Mouse (Mus musculus): Measurements from ENCODE around the gene Map4k5. TPM values are rescaled to one million over a fixed set of nuclear protein-coding genes. Genes with fewer than 3 reads are reported as not detected.

Map4k5 gene
- polyA plus RNA-seq, 1 experiment from 2014 or later, result 33.4 TPM

DNA sequence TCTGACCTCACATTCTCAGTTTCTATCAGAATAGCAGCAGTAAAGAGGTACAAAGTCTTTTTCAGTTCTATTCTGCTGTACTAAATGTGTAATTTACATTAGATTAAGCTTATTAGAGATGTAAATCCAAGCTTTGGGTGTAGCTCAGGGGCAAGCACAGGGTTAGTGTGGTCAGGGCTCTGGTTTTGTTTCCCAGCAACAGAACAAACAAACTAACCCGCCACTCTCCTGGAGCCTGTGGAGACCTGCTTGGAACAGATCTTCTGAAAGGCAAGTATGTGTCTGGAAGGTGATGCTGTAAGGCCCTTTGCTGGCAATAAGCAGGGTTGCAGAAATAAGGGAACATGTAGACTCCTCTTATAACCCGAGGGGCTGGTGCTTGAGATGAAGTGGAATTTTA, 64.8 kb downstream of the Map4k5 start:
- no peak overlapping the region for H3K9ac ChIP-seq (replicated peaks)
- H3K36me3 ChIP-seq, result peaks cover 28% of the 10 kb centered on the region

DNA sequence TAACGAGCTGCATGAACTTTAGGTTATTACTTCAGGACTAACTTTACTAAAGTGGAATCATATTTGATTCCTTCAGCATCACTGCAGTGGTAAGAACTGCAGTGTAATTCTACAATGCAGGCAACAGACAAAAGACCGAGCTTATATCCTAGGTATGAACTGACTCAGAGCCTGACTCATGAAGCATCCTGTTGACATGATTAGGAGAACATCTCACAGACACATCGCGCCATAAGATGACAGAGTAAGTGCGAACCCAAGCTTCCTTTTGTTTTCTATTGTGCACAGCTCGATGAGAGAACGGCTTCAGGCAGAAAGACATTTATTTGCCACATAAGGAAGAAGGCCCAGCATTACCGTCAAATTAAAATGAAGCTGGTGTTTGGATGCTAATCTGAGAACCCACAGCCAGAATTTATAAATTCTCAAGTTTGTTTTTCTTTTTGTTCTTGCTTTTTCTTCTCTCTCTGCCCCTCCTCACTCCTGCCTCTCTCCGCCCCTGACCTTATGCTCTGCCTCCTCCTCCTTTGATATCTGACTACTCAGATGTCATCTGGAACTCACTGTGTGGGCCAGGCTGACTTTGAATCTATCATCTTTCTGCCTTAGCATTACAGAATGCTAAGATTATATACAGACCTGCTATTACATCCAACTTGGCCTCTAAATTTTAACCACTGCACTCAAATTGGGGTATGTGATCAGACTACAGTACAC, 68.0 kb downstream of the Map4k5 start:
- Histone ChIP-seq H3K4me1 (0 out of 2 replicates have a peak, but pooled peaks cover 9% of the 10 kb centered on the region), H3K36me3 (peaks cover 53% of the 10 kb centered on the region), H3K4me3 (no peak overlapping the region), H3K27me3 (no peaks in the 10 kb centered on the region), H3K4me2 (replicated peaks) (no peak overlapping the region), H3K9ac (replicated peaks) (no peak overlapping the region), H3K9me3 (no peaks in the 10 kb centered on the region), H3K27ac (replicated peaks) (no peak overlapping the region)
- no peak for ATAC-seq (ENCODE audit: low FRiP score, low read depth)
- 80% methylated on average over 9 of the region's 9 CpGs for WGBS

More for the DNA sequence above, 64.8 kb downstream of the Map4k5 start:
- no peak; the same call in 1 of the 2 replicates for ATAC-seq (ENCODE audit: low FRiP score, low read depth)
- Histone ChIP-seq H3K4me1 (0 out of 2 replicates have a peak, but pooled peaks cover 9% of the 10 kb centered on the region), H3K27me3 (no peaks in the 10 kb centered on the region), H3K4me3 (no peak overlapping the region), H3K9me3 (no peaks in the 10 kb centered on the region), H3K4me2 (replicated peaks) (no peak overlapping the region), H3K27ac (replicated peaks) (no peak overlapping the region; the same call in 1 of the 2 replicates)
- WGBS, result 47% methylated on average over 2 of the region's 2 CpGs

DNA sequence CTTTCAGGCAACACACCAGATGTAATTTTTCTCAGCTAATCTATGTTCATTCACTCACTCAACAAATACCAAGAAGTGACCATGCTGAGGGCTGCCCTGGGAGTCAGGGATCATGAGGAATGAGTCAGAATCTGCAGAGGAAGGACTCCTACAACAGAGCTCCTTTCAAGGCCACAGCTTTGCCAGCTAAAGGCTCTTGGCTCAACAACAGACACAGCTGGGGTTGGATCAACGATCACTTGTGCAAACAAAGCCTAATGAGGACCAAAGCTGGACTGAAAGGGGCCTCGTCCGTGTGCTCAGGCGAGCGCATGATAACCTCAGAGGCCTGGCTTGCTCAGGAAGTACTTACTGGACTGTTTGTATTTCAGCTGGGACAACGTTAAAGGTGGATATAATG, 78.7 kb downstream of the Map4k5 start:
- Histone ChIP-seq H3K4me3 (no peak overlapping the region), H3K27me3 (no peaks in the 10 kb centered on the region), H3K27ac (replicated peaks) (0 out of 2 replicates have a peak overlapping the region, but pooled peaks have one; percentile 32), H3K36me3 (peaks cover 50% of the 10 kb centered on the region), H3K9ac (replicated peaks) (no peak overlapping the region), H3K9me3 (no peaks in the 10 kb centered on the region), H3K4me1 (peaks cover 15% of the 10 kb centered on the region), H3K4me2 (replicated peaks) (no peak overlapping the region)
- 17% methylated on average over 6 of the region's 6 CpGs for WGBS
- ATAC-seq (ENCODE audit: low FRiP score, low read depth), result no peak

DNA sequence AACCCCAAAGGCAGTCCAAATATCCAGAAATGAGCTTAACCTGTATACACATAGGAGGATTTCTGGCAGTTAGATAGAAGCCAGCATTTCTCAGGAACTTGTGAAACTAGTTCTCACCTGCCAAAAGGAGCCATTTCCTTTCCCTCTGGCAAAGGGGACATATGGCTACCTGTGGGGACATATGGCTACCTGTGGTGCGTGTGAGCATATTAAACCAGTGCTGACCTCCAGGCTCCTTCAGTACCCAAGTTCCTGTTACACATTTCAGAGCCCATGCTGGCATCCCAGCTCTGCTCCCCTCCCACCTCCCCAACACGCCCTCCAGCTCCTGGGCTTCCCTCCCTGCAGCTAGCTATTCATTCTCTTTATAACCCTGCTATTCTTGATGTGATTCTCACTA, 79.4 kb downstream of the Map4k5 start:
- 0 out of 2 replicates have a peak overlapping the region, but pooled peaks have one; percentile 21 for H3K27ac ChIP-seq (replicated peaks)
- H3K4me1 ChIP-seq, result peaks cover 15% of the 10 kb centered on the region
- H3K27me3 ChIP-seq, result no peaks in the 10 kb centered on the region
- H3K4me2 ChIP-seq (replicated peaks), result no peak overlapping the region
- no peak overlapping the region for H3K9ac ChIP-seq (replicated peaks)
- H3K36me3 ChIP-seq, result peaks cover 47% of the 10 kb centered on the region
- ATAC-seq (ENCODE audit: low FRiP score, low read depth), result no peak
- H3K4me3 ChIP-seq, result no peak overlapping the region
- no peaks in the 10 kb centered on the region for H3K9me3 ChIP-seq
- WGBS, result 43% methylated on average over 2 of the region's 2 CpGs

DNA sequence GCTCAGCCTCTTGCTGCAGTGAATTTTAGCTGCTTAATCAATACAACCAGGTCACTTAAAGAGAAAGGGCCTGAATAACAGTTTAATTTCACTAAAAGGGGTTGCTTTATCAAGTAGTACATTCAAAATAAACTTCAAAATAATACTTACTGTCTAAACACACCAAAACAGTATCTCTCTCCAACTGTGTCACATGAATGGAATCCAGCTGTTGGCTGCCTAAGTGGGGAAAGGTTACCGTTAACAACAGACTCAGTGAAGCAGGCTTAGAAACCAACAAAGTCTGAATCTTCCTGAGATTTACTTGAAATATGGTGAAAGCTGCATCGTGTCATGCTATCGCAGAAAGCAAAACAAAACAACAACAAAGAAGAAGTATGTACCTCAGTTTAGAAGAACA, 80.0 kb downstream of the Map4k5 start:
- Histone ChIP-seq H3K27ac (replicated peaks) (no peak overlapping the region), H3K4me3 (no peak overlapping the region), H3K4me1 (peaks cover 15% of the 10 kb centered on the region), H3K9ac (replicated peaks) (no peak overlapping the region), H3K4me2 (replicated peaks) (no peak overlapping the region), H3K27me3 (no peaks in the 10 kb centered on the region), H3K9me3 (no peaks in the 10 kb centered on the region), H3K36me3 (peaks cover 44% of the 10 kb centered on the region)
- 70% methylated on average over 3 of the region's 3 CpGs for WGBS
- no peak for ATAC-seq (ENCODE audit: low FRiP score, low read depth)

DNA sequence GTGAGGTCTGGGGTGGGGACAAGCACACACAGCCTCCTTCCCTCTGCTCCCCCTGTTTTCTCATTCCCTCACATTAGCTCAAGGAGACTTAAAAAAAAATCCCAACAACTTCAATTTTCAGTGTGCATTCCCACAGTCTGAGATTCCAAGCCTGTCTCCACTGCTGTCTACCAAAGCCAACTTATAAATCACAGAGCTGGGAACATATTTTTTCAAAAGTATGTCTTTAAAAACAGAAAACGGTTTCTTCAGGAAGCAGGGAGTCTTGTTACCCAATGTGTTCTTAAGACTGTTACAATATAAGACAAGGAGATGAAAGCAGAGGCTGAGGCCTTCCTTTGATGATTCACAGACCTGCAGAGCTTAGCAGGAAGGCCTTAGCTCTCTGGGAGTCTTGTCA, 81.0 kb downstream of the Map4k5 start:
- Histone ChIP-seq H3K27me3 (no peaks in the 10 kb centered on the region), H3K4me3 (no peak overlapping the region), H3K4me2 (replicated peaks) (no peak overlapping the region), H3K27ac (replicated peaks) (no peak overlapping the region), H3K36me3 (peaks cover 41% of the 10 kb centered on the region), H3K9me3 (no peaks in the 10 kb centered on the region), H3K9ac (replicated peaks) (no peak overlapping the region), H3K4me1 (peaks cover 15% of the 10 kb centered on the region)
- WGBS, result 54% methylated on average over 1 of the region's 1 CpGs
- ATAC-seq (ENCODE audit: low FRiP score, low read depth), result no peak

DNA sequence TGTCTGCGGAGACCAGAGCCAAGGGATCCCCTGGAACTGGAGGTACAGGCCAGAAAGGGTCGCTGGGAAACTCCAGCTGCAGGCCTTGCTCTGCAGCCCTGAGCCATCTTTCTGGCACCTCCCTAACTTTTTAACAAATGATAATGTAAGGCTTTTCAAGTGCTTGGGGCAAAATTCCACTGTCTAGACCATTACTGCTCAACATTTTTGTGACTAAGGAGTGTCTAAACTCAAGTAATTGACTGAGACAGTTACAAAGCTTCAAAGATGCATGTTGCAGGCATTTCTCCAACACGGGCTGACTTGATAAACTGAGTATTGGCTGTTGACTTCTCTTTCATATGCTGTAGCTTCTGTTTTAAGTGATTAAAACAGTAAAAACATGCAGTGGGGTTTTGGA, 83.6 kb downstream of the Map4k5 start:
- WGBS, result 90% methylated on average over 3 of the region's 3 CpGs
- H3K4me3 ChIP-seq, result no peak overlapping the region

DNA sequence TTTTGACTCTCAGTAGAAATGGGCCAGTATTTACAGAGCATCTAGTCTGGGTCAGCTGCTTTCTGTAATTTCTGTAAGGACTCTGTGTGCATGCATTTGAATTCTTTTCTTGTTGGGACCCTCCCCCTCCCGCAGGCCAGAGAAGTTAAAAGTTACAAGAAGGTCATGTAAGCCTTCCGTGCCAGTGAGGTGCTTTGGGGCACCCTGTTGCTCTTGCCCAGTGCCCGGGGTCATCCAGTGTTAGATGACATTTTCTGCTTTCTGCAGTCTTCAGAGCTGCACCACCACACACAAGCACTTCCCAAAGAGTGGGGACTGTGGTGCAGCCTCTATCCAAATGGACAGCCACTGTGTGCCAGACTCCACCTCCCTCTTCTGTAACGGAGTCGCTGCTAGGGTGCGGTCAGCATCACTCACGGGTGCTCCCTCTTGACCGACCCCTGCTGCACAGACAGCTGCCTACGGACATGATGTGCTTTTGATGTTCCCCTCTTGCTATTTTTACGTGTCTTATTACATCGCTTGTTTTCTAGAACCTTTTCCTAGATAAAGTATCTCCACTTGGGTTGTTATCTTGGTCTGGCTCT, 85.5 kb downstream of the Map4k5 start:
- peaks cover 29% of the 10 kb centered on the region; the same call in 1 of the 2 replicates for H3K36me3 ChIP-seq
- H3K4me3 ChIP-seq, result no peak overlapping the region
- H3K4me1 ChIP-seq, result no peaks in the 10 kb centered on the region
- no peaks in the 10 kb centered on the region for H3K27me3 ChIP-seq
- H3K9ac ChIP-seq (replicated peaks), result no peak overlapping the region
- ATAC-seq (ENCODE audit: low FRiP score, low read depth), result no peak
- no peak overlapping the region for H3K27ac ChIP-seq (replicated peaks)
- no peaks in the 10 kb centered on the region for H3K9me3 ChIP-seq
- 85% methylated on average over 11 of the region's 11 CpGs for WGBS
- H3K4me2 ChIP-seq (replicated peaks), result no peak overlapping the region

More for the DNA sequence above, 83.6 kb downstream of the Map4k5 start:
- peaks cover 9% of the 10 kb centered on the region for H3K4me1 ChIP-seq
- no peak for ATAC-seq (ENCODE audit: low FRiP score, low read depth)
- no peak overlapping the region for H3K4me2 ChIP-seq (replicated peaks)
- H3K27ac ChIP-seq (replicated peaks), result no peak overlapping the region
- no peaks in the 10 kb centered on the region for H3K9me3 ChIP-seq
- peaks cover 25% of the 10 kb centered on the region; the same call in 1 of the 2 replicates for H3K36me3 ChIP-seq
- H3K9ac ChIP-seq (replicated peaks), result no peak overlapping the region
- H3K27me3 ChIP-seq, result no peaks in the 10 kb centered on the region

DNA sequence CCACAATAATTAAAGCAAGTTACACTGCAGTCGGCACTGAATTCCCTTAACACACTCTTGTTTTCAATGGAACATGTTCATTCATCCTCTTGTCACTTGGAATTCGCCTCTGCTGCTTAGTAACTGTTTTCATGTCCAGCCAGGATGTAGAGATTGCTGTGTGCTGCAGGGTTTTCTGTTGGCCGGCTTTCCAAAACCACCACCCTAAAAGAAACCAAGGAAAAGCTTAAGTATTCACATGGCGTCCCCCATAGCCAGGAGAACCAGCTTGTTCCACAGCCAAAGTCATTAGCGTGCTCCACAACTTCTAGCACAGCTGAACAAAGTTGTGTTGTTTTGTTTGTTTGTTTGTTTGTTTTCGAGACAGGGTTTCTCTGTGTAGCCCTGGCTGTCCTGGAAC, 87.9 kb downstream of the Map4k5 start:
- no peak overlapping the region for H3K27ac ChIP-seq (replicated peaks)
- peaks cover 22% of the 10 kb centered on the region; the same call in 1 of the 2 replicates for H3K36me3 ChIP-seq
- no peaks in the 10 kb centered on the region for H3K27me3 ChIP-seq
- 92% methylated on average over 6 of the region's 6 CpGs for WGBS
- H3K9ac ChIP-seq (replicated peaks), result no peak overlapping the region
- H3K4me1 ChIP-seq, result peaks cover 3% of the 10 kb centered on the region; the same call in 1 of the 2 replicates
- no peaks in the 10 kb centered on the region for H3K9me3 ChIP-seq
- no peak overlapping the region for H3K4me2 ChIP-seq (replicated peaks)
- no peak for ATAC-seq (ENCODE audit: low FRiP score, low read depth)
- no peak overlapping the region for H3K4me3 ChIP-seq

DNA sequence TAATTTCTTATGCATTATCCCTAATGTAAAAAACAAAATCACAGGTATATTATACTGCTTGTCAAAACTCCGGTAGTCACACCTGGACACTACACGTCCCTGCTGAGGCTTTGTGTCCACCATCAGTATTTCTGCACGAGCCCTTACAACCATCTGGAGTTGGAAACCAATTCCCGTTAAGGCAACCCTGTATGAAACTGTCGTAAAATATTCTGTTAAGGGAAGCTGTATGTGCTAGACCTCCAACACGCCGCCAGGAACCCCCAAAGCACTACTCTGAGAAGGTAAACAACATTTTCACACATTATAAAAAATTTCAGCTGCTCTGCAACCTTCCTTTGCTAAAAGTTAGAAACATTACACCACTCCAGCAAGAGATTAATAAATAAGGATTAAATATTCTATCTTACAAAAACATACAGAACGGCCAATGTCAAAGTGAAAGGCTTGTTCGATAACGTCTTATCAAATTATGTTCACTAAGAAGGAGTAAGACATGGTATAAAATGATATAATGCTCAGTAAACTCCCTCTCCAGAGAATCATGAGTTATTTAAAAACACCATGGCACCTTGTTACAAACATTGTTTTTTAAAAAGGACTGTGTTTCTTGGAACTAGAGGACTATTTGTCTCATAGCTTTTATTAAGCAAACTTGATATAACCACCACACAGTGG, 88.5 kb downstream of the Map4k5 start:
- H3K27me3 ChIP-seq, result no peaks in the 10 kb centered on the region
- no peak overlapping the region for H3K4me2 ChIP-seq (replicated peaks)
- no peak overlapping the region for H3K4me3 ChIP-seq
- peaks cover 3% of the 10 kb centered on the region; the same call in 1 of the 2 replicates for H3K4me1 ChIP-seq
- 95% methylated on average over 10 of the region's 10 CpGs for WGBS
- no peak for ATAC-seq (ENCODE audit: low FRiP score, low read depth)
- H3K27ac ChIP-seq (replicated peaks), result no peak overlapping the region
- peaks cover 22% of the 10 kb centered on the region; the same call in 1 of the 2 replicates for H3K36me3 ChIP-seq
- no peak overlapping the region for H3K9ac ChIP-seq (replicated peaks)
- H3K9me3 ChIP-seq, result no peaks in the 10 kb centered on the region

DNA sequence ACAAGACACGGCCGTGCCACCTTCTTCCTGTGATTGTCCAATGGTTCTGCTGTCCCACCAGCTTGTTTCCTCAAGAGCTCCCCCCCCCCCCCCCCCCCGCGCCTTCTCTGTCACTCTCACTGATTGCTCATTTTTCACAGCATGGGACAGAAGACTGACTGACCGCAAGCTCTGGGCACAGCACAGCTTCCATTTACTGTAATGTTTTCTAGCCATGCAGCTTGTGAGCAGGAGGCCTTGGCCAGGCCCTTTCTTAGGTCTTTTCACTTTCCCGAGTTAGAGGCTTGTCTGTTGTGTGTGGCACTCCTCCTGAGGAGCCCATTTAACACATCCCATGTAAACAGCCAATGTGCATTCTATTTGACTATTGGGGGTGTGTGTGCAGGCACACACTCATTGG, 89.8 kb downstream of the Map4k5 start:
- Histone ChIP-seq H3K9me3 (no peaks in the 10 kb centered on the region), H3K36me3 (peaks cover 19% of the 10 kb centered on the region; the same call in 1 of the 2 replicates), H3K4me3 (no peak overlapping the region), H3K9ac (replicated peaks) (no peak overlapping the region), H3K4me2 (replicated peaks) (no peak overlapping the region), H3K4me1 (peaks cover 3% of the 10 kb centered on the region; the same call in 1 of the 2 replicates), H3K27me3 (no peaks in the 10 kb centered on the region), H3K27ac (replicated peaks) (no peak overlapping the region)
- WGBS, result 93% methylated on average over 5 of the region's 6 CpGs
- ATAC-seq (ENCODE audit: low FRiP score, low read depth), result no peak

DNA sequence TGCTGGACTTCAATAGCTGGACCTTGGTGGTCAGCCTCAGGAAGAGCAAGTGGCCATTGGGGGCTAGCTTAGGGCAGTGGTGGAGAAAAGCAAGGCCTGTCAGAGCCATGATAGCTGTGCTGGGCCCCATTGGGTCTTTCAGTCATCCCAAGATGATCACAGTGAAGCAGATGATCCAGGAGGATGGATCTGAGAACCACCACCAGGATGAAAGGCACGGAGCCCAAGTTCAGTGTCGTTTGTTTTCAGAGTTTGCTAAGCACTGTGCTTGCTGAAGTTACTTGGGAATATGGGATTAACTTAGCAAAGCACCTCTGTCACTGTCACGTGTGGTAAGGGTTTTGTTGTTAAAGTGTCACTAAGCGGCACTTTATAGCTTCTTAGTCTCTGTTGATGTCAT, 92.4 kb downstream of the Map4k5 start:
- Histone ChIP-seq H3K4me1 (peaks cover 3% of the 10 kb centered on the region; the same call in 1 of the 2 replicates), H3K4me2 (replicated peaks) (no peak overlapping the region), H3K27ac (replicated peaks) (no peak overlapping the region), H3K9me3 (no peaks in the 10 kb centered on the region), H3K36me3 (0 out of 2 replicates have a peak, but pooled peaks cover 4% of the 10 kb centered on the region), H3K4me3 (no peak overlapping the region), H3K27me3 (no peaks in the 10 kb centered on the region), H3K9ac (replicated peaks) (no peak overlapping the region)
- 85% methylated on average over 4 of the region's 4 CpGs for WGBS
- ATAC-seq (ENCODE audit: low FRiP score, low read depth), result no peak

Measured in midbrain, embryonic 12.5 days (tissue).